Mouse (Mus musculus) cerebellum, adult 2 months (tissue): ENCODE data around the gene Pcsk2. TPM values are rescaled to one million over a fixed set of nuclear protein-coding genes. Genes with fewer than 3 reads are reported as not detected.

ENCODE experiments used
- DNase-seq, 2 experiments: peaks; one replicate each; pipeline ENCODE4 v3.0.0; 2021
- H3K27ac ChIP-seq: fragments of 200-500 bp; 2 replicates; pipeline ENCODE4 v1.5.1; 2012; ENCODE audit warnings: low read length, control low read depth, inconsistent platforms; ENCODE audit not compliant: insufficient read depth
- H3K27me3 ChIP-seq: fragments of 200-500 bp; 2 replicates; pipeline ENCODE4 v1.6.1; 2012; ENCODE audit warnings: inconsistent platforms, mild to moderate bottlenecking, low read length, moderate library complexity; ENCODE audit not compliant: control insufficient read depth, insufficient read depth
- H3K4me1 ChIP-seq: fragments of 200-500 bp; 2 replicates; pipeline ENCODE4 v1.6.1; 2011; ENCODE audit warnings: low read length; ENCODE audit not compliant: control insufficient read depth, insufficient read depth
- H3K4me3 ChIP-seq: fragments of 200-500 bp; replicated peaks from 2 replicates; pipeline ENCODE3; 2011; ENCODE audit warnings: mild to moderate bottlenecking, low read depth, low read length, control low read depth; ENCODE audit not compliant: insufficient read depth
- CTCF ChIP-seq: fragments of 200-500 bp; IDR thresholded peaks from 2 replicates; pipeline ENCODE4 v1.5.1; 2011; ENCODE audit warnings: low read depth, mild to moderate bottlenecking, control low read depth, low read length, moderate library complexity, borderline replicate concordance; ENCODE audit not compliant: insufficient read depth
- POLR2A ChIP-seq: fragments of 200-500 bp; IDR thresholded peaks from 2 replicates; pipeline ENCODE4 v1.6.1; 2011; ENCODE audit warnings: low read length, control low read depth, borderline replicate concordance; ENCODE audit not compliant: insufficient read depth
- WGBS: fragments of 180-500 bp; shearing (Covaris S2); methylation state at CpG from one replicate; pipeline ENCODE4 v1.1.7; 2018; 5-methylcytosine and 5-hydroxymethylcytosine counted together
- polyA plus RNA-seq: library from polyadenylated mRNA; depleted of rRNA; stranded (reverse); fragments of >200 nt; gene quantifications from 2 replicates; pipeline ENCODE4 v1.2.3, GENCODE M21; 2012

Pcsk2 gene
- polyA plus RNA-seq, 1 experiment: 69.5 TPM

DNA sequence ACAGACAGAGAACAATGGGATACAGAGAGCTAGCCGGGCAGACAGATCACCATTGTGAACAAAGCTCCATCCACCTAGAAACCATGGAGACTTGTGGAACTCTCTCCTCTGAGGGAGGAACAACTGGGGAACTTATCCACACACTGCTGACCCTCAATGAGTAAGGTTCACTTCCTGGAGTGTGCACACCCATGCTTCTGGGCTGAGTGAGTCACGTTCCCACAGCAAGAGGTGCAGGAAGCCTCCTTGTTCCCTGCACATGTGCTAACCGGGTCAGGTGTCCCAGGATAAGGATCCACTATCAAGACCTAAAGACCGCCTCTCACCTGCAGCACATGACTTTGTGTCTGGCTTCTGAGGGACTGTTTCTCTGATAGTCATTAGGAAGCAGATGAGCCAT, 307.5 kb downstream of the Pcsk2 start:
- H3K27ac ChIP-seq: no peak overlapping the region
- DNase-seq: no peak
- TF ChIP-seq POLR2A (no peak), CTCF (no peak)
- WGBS: 92% methylated on average over 4 of the region's 4 CpGs
- H3K4me1 ChIP-seq: 0 out of 2 replicates have a peak, but pooled peaks cover 4% of the 10 kb centered on the region
- no peaks in the 10 kb centered on the region for H3K27me3 ChIP-seq
- H3K4me3 ChIP-seq: no peak overlapping the region

DNA sequence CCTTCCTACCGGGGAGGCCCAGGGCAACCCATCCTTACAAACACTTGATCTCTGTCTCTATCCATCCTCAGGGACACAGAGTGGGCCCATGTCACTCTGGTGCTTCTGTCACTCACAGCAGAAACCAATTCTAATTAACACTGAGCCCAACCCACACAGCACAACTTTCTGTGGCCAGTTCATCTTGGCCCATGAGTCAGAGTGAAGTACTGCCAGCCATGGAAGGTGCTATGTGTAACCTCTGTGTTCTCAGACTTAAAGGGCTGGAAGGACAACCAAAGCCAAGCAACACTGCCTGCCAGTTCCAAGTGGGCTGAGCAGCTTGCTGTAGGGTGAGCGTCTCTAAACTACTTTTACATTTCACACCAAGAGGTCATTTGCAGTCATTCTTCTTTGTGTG, 313.2 kb downstream of the Pcsk2 start:
- no peaks in the 10 kb centered on the region for H3K27me3 ChIP-seq
- WGBS: 93% methylated on average over 2 of the region's 2 CpGs
- TF ChIP-seq POLR2A (no peak), CTCF (no peak)
- no peaks in the 10 kb centered on the region for H3K4me1 ChIP-seq
- DNase-seq: no peak
- no peak overlapping the region for H3K4me3 ChIP-seq
- H3K27ac ChIP-seq: no peak overlapping the region

DNA sequence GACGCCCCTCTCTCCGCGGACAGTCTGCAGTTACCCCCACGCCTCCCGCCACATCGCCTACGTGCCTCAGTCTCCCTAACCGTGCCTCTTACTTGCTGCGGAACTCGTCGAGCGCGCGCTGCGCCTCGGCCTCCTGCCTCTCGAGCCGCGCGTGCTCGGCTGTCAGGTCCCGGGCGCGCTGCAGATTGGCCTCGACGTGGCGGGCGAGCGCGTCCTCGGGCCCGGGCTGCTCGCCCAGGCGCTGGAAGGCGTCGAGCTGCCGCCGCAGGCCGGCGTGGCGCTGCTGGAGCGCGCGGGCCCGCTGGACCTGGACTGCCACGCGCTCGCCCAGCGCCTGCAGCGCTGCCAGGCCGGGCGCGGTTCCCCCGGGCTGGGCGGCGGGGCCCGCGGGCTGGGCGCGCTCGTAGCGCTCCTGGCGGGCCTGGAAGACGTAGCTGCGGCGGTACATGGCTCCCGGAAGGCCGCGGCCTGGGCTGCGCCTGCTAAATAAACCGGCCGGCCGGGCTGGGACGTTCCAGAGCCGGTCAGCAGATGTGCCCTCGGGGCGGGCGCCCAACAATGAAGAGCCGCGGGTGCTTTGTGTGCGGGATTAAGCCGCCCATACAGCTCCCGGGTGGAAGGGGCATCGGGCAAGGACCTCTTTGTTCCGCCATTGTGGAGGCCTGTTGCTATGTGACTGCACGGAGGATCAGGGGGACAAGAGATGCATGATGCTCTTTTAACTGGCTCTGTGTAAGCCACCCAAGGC, 316.7 kb downstream of the Pcsk2 start, which contains the start of gene Bfsp1:
Gene Bfsp1 (minus strand): TSS at position 690 of the 748 bp plus-strand sequence.
- 2% methylated on average over 85 of the region's 86 CpGs for WGBS
- peak; percentile 14 to 20 for DNase-seq
- Histone ChIP-seq H3K27ac (no peak within 1 kb of the TSS), H3K27me3 (no peaks in the 10 kb centered on the region), H3K4me3 (no peak within 1 kb of the TSS), H3K4me1 (no peaks in the 10 kb centered on the region)
- TF ChIP-seq CTCF (no peak), POLR2A (no peak)

DNA sequence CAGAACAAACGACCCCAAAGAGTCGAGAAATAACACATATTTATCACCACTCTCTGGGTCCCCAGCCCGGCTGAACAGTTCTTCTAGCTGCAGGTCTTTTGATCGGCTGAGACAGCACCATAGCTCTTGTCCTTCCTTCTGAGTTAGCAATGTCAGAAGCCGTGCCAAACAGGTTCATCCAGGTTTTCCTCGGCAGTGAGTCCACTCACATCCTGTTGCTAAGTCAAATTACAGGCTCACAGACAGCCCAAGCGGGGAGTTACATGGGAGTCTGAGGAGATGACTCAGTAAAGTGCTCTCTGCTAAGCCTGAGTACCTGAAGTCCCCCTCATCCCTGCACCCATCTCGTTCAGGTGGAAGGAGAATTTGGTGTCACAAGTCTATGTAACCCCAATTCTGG, 318.6 kb downstream of the Pcsk2 start:
- Histone ChIP-seq H3K4me1 (no peaks in the 10 kb centered on the region), H3K27ac (no peak overlapping the region), H3K27me3 (no peaks in the 10 kb centered on the region), H3K4me3 (no peak overlapping the region)
- TF ChIP-seq CTCF (no peak), POLR2A (no peak)
- 74% methylated on average over 8 of the region's 8 CpGs for WGBS
- DNase-seq: no peak
